Mouse (Mus musculus): ENCODE results near the gene Tprgl.

DNA sequence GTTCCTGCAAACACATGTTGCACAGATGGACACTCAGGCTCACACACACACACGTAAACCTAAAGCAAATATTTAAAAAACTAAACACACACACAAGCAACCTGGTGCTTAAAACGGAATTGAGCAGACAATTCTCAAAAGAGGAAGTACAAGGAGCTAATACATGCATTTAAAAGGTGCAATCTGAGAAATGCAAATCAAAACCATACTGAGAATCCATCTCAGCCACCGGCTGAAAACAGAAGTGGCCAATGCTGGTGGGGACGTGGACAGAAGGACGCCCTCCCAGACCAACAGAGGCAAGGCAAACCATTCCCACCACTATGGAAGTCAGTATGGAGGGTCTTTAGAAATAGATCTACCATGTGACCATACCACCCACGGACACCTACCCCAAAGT lies 36.9 kb downstream of the Tprgl start:
- TF ChIP-seq CTCF (IDR thresholded peaks at IDR 0.05; ENCODE audit: control insufficient read depth, insufficient read depth, insufficient read length): no peak
- no peak for TF ChIP-seq USF1 (IDR thresholded peaks at IDR 0.05; ENCODE audit: low read depth)
- no peak for TF ChIP-seq FOSL1 (IDR thresholded peaks at IDR 0.05; ENCODE audit: insufficient read depth, low read length, poor library complexity, severe bottlenecking)
- no peak for TF ChIP-seq MYOG (IDR thresholded peaks at IDR 0.05; ENCODE audit: control insufficient read depth, extremely low read depth, insufficient read length)

Data from C2C12 (cell line).